Mouse (Mus musculus): ENCODE measurements around the gene Ighmbp2.

GRCm38 (mm10) chr19:3282572-3283467 is at the start of gene Ighmbp2, which contains the start of gene Mrpl21:
- TF ChIP-seq POLR2A (IDR thresholded peaks at IDR 0.05; ENCODE audit: extremely low read depth, insufficient read depth, low read length) = peak; percentile 78
- TF ChIP-seq CTCF (IDR thresholded peaks at IDR 0.05; ENCODE audit: extremely low read depth, insufficient read depth, low read length) = no peak
